Mouse (Mus musculus): ENCODE data around the gene Fbxl7.
"Not testable (repeated sequence)": the region's sequence is repeated elsewhere in the genome, so short reads cannot be mapped to it uniquely, and the experiment has no call there.

The Fbxl7 gene

GRCm38 (mm10) chr15:26812856-26813255 is 82.5 kb downstream of the Fbxl7 start:
- in situ Hi-C loops (cut with MboI, MseI): no loop called here

GRCm38 (mm10) chr15:26809569-26809968 is 85.8 kb downstream of the Fbxl7 start:
- in situ Hi-C loops (cut with MboI, MseI): no loop called here

- in situ Hi-C loops (cut with MboI, MseI): no loop called here
Measured at GRCm38 (mm10) chr15:26804046-26804445, 91.3 kb downstream of the Fbxl7 start.

DNA sequence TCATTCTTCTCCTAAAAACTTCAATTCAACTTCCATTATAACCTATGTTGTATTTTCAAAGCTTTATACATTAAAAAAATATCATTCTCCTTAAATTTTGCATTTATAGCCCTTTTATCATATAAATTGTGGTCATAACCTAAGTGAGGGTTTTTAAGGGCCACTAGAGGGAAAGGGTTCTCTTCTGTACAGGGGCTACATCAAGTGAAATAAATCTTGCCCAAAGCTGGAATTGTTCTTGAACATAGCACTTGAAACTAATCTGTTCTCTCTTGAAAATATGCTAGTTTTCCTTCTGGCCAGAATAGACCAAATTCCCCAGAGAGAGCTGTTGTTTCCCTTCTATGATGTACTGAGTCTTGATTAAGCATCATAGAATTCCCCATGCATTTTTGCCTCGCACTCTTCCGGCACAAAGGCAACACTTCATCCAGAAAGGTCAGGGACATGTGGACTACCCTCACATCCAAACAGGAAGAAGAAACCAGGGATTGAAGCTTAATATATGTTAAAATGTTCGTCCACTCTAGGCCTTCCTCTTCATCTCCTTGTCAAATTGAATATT is 95.8 kb downstream of the Fbxl7 start:
- in situ Hi-C loops (cut with MboI, MseI): no loop called here

DNA sequence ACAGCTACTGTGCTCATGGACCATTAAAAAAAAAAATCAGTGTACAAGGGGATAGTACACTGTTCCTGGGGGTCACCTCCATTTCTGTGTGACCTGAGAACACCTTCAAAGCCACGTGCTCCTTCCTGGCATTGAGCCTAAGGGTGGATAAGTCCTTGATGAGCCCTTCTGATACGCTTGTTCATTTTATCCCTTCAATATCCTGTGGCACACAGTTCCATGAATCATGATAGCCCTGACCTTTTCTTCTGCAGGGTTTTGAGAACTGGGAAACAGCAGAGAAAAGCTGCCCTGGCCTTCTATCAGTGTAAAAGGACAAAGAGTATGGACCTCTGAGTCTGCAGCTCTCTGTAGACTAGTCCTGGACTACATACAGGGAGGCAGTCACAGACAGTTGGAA is 99.4 kb downstream of the Fbxl7 start:
- in situ Hi-C loops (cut with MboI, MseI): no loop called here

DNA sequence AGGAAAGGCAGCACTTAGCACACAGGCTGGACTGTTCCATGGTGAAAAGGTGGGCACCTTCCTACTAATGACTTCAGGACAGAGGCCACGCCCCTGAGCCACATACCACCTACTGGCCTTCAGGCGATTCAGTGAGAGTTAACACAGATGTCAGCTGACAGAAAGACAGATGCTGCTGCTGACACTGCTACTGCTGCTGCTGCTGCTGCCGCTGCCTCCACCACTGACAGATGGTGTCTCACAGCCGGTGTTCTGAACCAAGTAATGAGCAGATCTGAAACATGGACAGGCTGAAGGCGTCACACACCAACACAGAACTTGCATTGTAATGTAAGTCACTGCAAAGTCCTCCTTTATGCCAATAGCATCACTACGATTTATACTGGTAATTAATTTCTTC is 99.9 kb downstream of the Fbxl7 start:
- in situ Hi-C loops (cut with MboI, MseI): no loop called here

- in situ Hi-C loops (cut with MboI, MseI): no loop called here
Measured at GRCm38 (mm10) chr15:26787148-26787547, 108.2 kb downstream of the Fbxl7 start.

- in situ Hi-C loops (cut with MboI, MseI): no loop called here
Measured at GRCm38 (mm10) chr15:26780557-26780956, 114.8 kb downstream of the Fbxl7 start.

DNA sequence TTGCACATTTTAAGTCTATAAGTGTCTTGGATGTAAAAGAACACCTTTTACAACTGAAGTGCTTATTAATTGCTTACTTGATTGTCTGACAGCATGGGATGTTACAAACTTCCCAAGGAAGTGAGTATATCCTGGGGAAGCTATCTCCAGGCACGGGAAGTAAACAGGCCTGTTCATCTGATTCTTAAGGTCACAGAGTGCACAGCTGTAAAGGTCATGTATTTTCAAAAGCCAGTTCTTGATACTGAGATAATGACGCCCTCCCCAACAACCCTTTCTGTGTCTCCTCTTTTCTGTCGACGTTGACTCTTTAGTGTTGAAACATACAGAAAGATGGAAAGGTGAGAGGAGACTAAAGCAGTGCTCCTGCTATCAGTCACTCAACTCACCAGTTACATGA is 116.3 kb downstream of the Fbxl7 start:
- in situ Hi-C loops (cut with MboI, MseI): no loop called here

GRCm38 (mm10) chr15:26775720-26776119 is 119.7 kb downstream of the Fbxl7 start:
- in situ Hi-C loops (cut with MboI, MseI): no loop called here

- in situ Hi-C loops (cut with MboI, MseI): no loop called here
Measured at GRCm38 (mm10) chr15:26774895-26775294, 120.5 kb downstream of the Fbxl7 start.

- in situ Hi-C loops (cut with MboI, MseI): no loop called here
Measured at GRCm38 (mm10) chr15:26761651-26762050, 133.7 kb downstream of the Fbxl7 start.

- in situ Hi-C loops (cut with MboI, MseI): no loop called here
Measured at GRCm38 (mm10) chr15:26748484-26748883, 146.9 kb downstream of the Fbxl7 start.

DNA sequence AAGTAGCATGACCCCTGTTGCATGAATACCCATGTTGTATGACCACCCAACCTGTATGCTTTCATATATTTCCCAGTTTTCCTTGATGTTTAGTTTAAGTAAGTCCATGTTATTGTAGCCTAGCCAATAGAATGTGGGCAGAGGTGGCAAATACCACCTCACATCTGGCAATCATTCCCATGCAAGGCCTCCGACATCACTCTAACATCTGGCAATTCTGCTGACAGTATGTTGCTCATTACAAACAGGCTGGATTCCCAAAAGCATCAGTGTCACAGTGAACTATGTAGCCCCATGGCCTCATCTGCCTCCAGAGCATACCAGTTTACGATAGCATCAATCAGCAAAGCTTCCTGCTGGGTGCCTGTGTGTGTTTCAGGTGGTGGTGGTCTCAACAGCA is 163.0 kb downstream of the Fbxl7 start:
- in situ Hi-C loops (cut with MboI, MseI): no loop called here

DNA sequence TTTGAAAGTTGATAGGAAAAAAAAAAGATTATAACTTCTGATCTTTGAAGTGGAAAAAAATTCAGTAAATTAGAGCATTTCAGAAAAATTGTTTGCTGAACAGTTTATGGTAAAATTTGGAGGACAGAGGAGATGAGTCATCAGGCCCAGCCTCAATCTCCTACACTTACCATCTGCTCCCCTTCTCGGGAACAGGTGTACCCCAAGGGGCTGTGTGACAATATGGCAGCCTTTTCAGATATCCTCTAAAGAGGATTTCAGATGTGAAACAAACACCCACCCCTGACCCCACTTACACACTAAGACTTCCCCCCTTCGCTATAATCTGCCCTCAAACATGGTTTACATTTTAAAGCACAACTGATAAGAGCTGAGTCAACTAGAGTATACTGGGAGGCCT is 164.6 kb downstream of the Fbxl7 start:
- in situ Hi-C loops (cut with MboI, MseI): no loop called here

GRCm38 (mm10) chr15:26729341-26729740 is 166.0 kb downstream of the Fbxl7 start:
- in situ Hi-C loops (cut with MboI, MseI): not testable (repeated sequence)

DNA sequence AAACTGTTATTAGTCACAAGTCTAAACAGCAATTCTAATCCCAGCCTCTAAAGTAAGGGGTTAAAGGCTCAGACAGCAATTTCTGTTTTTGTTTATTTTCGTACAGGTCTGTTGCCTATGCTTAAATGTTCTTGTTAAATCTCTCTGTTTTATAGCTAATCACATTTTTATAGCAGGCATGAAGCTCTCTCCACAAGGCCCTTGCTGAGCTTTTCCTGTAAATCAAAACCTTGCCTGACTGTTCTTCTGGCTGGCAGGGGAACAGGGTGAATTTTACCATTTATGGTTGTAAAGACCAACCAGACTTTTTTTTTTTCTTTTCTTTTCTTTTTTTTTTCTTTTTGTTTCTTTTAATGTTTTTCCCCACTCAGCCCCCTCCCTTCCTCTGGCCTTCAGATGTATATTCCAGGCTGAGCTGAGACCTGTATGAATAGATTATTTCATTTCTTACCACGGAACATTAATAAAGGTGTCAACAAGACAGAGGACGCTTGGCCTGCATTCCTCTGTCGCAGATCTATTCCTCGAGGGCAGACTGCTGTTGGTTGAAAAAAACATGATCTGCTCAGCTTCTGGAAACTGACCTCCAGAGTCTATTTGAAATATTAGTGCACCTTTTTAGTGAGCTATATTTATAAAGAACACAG is 176.9 kb downstream of the Fbxl7 start:
- in situ Hi-C loops (cut with MboI, MseI): no loop called here

DNA sequence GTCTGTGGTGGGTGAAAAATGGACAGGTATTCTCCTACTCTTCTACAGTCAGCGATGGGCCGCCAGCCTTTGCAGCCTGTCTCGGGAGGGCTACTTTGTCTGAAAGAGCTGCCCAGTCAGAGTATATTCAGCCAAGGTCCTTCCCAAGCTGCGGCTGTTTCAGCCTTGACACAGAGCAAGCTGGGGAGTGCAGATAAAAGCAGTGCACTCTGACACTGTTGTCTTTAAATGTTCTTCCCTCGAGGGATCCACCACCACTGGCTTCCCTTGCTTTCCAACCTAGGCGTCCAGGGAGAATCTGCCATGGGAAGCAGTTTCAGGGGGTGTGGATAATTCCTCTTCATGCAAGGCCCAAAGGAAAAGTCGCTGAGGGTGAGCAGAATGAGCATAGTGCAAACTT is 177.4 kb downstream of the Fbxl7 start:
- in situ Hi-C loops (cut with MboI, MseI): no loop called here

- in situ Hi-C loops (cut with MboI, MseI): no loop called here
Measured at GRCm38 (mm10) chr15:26716181-26716580, 179.2 kb downstream of the Fbxl7 start.

GRCm38 (mm10) chr15:26715635-26716034 is 179.7 kb downstream of the Fbxl7 start:
- in situ Hi-C loops (cut with MboI, MseI): no loop called here

DNA sequence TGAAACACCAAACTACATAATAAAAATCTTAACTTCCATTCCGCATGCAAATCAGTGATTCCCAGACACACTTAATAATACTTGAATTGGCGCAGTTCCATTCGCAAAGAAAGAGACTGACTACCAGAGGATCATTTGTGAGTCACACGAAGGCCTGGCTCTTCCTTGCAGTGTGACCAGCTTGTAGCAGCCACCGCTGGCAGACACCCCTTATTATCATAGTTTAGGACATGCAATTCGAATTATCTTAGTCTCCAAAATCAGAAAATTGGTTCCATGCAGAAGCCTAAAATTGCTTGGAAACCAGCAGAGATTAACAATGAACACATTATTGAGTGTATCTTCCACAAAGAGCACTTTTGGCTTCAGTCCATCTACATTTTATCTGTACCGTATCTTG is 183.1 kb downstream of the Fbxl7 start:
- in situ Hi-C loops (cut with MboI, MseI): no loop called here

GRCm38 (mm10) chr15:26704966-26705365 is 190.4 kb downstream of the Fbxl7 start:
- in situ Hi-C loops (cut with MboI, MseI): no loop called here

DNA sequence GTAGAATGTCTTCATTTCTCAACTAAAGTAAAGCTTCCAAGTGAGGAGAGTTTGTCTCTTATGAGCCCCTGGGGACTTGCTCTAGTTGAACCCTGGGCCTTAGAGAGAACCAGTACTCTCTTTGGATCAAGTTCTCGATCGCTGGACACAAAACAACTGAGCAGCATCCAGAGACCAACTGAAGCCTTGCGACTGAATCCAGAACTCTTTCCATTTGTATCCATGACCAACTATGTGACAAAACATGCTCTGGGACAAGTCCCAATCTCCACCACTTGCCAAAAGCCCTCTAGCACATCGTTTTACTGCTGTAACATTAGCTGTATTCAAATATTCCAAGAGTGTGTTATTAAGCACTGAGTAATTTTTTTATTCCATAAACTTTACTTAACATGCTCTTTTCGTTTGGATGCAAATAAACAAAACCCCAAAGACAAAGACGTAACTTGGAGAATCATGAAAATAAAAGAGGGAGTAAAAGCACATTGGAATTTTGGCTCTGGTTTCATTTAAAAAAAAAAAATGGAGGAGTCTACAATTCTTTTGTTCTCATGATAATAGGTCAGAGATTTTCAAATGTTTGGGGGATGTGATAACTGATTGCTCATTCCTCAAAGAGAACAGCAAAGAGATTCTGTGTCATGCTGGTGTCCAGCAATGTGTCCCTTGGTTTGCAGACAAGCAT is 192.1 kb downstream of the Fbxl7 start:
- in situ Hi-C loops (cut with MboI, MseI): no loop called here

All from regulatory T cell (primary cell).